Mouse (Mus musculus): ENCODE results near the gene Ccdc117. TPM values are rescaled to one million over a fixed set of nuclear protein-coding genes. Genes with fewer than 3 reads are reported as not detected.
A peak's percentile ranks its signal among the peaks of the same experiment; 100 is the strongest.

The Ccdc117 gene
- polyA plus RNA-seq, 1 experiment, result 1.2 TPM

GRCm38 (mm10) chr11:5522798-5523415 is 19.1 kb downstream of the Ccdc117 start:
- no peak for TF ChIP-seq FLI1 (IDR thresholded peaks at IDR 0.05; ENCODE audit: low read length)
- no peaks in the 10 kb centered on the region for H3K9me3 ChIP-seq
- H3K4me3 ChIP-seq (replicated peaks), result peak overlapping the region; percentile 99
- no peaks in the 10 kb centered on the region for H3K27me3 ChIP-seq (replicated peaks)
- peaks cover 48% of the 10 kb centered on the region for H3K4me1 ChIP-seq
- H3K36me3 ChIP-seq (replicated peaks; ENCODE audit: low read length), result peaks cover 60% of the 10 kb centered on the region

GRCm38 (mm10) chr11:5521516-5522291 is 20.3 kb downstream of the Ccdc117 start:
- no peak; the same call in 2 of the 3 replicates for TF ChIP-seq GATA1 (IDR thresholded peaks at IDR 0.05; ENCODE audit: borderline replicate concordance, low read length)
- TF ChIP-seq FLI1 (IDR thresholded peaks at IDR 0.05; ENCODE audit: low read length), result no peak
- no peaks in the 10 kb centered on the region for H3K9me3 ChIP-seq
- peaks cover 46% of the 10 kb centered on the region for H3K4me1 ChIP-seq
- no peaks in the 10 kb centered on the region for H3K27me3 ChIP-seq (replicated peaks)
- H3K36me3 ChIP-seq (replicated peaks; ENCODE audit: low read length), result peaks cover 48% of the 10 kb centered on the region
- peak overlapping the region; percentile 99 for H3K4me3 ChIP-seq (replicated peaks)

GRCm38 (mm10) chr11:5521266-5521515 is 20.8 kb downstream of the Ccdc117 start:
- TF ChIP-seq FLI1 (IDR thresholded peaks at IDR 0.05; ENCODE audit: low read length) (no peak), GATA1 (IDR thresholded peaks at IDR 0.05; ENCODE audit: borderline replicate concordance, low read length) (no peak)
- Histone ChIP-seq H3K4me3 (replicated peaks) (peak overlapping the region; percentile 99), H3K9me3 (no peaks in the 10 kb centered on the region), H3K27me3 (replicated peaks) (no peaks in the 10 kb centered on the region), H3K36me3 (replicated peaks; ENCODE audit: low read length) (peaks cover 43% of the 10 kb centered on the region), H3K4me1 (peaks cover 46% of the 10 kb centered on the region)

GRCm38 (mm10) chr11:5520412-5521265 is 21.3 kb downstream of the Ccdc117 start, which contains the start of gene Xbp1:
Xbp1 (plus strand) TSS chr11:5520659.
- H3K36me3 ChIP-seq (replicated peaks; ENCODE audit: low read length), result peaks cover 37% of the 10 kb centered on the region
- H3K9me3 ChIP-seq, result no peaks in the 10 kb centered on the region

GRCm38 (mm10) chr11:5519681-5520080 is 22.3 kb downstream of the Ccdc117 start:
- Histone ChIP-seq H3K4me1 (peaks cover 43% of the 10 kb centered on the region), H3K36me3 (replicated peaks; ENCODE audit: low read length) (peaks cover 28% of the 10 kb centered on the region), H3K9me3 (no peaks in the 10 kb centered on the region), H3K27me3 (replicated peaks) (no peaks in the 10 kb centered on the region), H3K4me3 (replicated peaks) (peak overlapping the region; percentile 99)
- no peak for TF ChIP-seq GATA1 (IDR thresholded peaks at IDR 0.05; ENCODE audit: borderline replicate concordance, low read length)
- no peak for TF ChIP-seq FLI1 (IDR thresholded peaks at IDR 0.05; ENCODE audit: low read length)

More at GRCm38 (mm10) chr11:5520412-5521265, 21.3 kb downstream of the Ccdc117 start, which contains the start of gene Xbp1:
- H3K27me3 ChIP-seq (replicated peaks), result no peaks in the 10 kb centered on the region
- H3K4me3 ChIP-seq (replicated peaks), result peak within 1 kb of the TSS; percentile 99
- TF ChIP-seq GATA1 (IDR thresholded peaks at IDR 0.05; ENCODE audit: borderline replicate concordance, low read length), result no peak
- no peak for TF ChIP-seq FLI1 (IDR thresholded peaks at IDR 0.05; ENCODE audit: low read length)
- H3K4me1 ChIP-seq, result peaks cover 46% of the 10 kb centered on the region

GRCm38 (mm10) chr11:5517346-5517745 is 24.6 kb downstream of the Ccdc117 start:
- Histone ChIP-seq H3K36me3 (replicated peaks; ENCODE audit: low read length) (peaks cover 5% of the 10 kb centered on the region), H3K27me3 (replicated peaks) (no peaks in the 10 kb centered on the region), H3K4me3 (replicated peaks) (no peak overlapping the region), H3K9me3 (no peaks in the 10 kb centered on the region), H3K4me1 (peaks cover 29% of the 10 kb centered on the region)
- TF ChIP-seq FLI1 (IDR thresholded peaks at IDR 0.05; ENCODE audit: low read length) (no peak), GATA1 (IDR thresholded peaks at IDR 0.05; ENCODE audit: borderline replicate concordance, low read length) (no peak)

GRCm38 (mm10) chr11:5516617-5517016 is 25.4 kb downstream of the Ccdc117 start:
- no peak for TF ChIP-seq FLI1 (IDR thresholded peaks at IDR 0.05; ENCODE audit: low read length)
- no peak for TF ChIP-seq GATA1 (IDR thresholded peaks at IDR 0.05; ENCODE audit: borderline replicate concordance, low read length)
- no peaks in the 10 kb centered on the region for H3K27me3 ChIP-seq (replicated peaks)
- peaks cover 28% of the 10 kb centered on the region for H3K4me1 ChIP-seq
- H3K9me3 ChIP-seq, result no peaks in the 10 kb centered on the region
- no peaks in the 10 kb centered on the region for H3K36me3 ChIP-seq (replicated peaks; ENCODE audit: low read length)
- no peak overlapping the region for H3K4me3 ChIP-seq (replicated peaks)

- Histone ChIP-seq H3K27me3 (replicated peaks) (no peaks in the 10 kb centered on the region), H3K9me3 (no peaks in the 10 kb centered on the region), H3K4me3 (replicated peaks) (no peak overlapping the region), H3K36me3 (replicated peaks; ENCODE audit: low read length) (no peaks in the 10 kb centered on the region), H3K4me1 (peaks cover 32% of the 10 kb centered on the region)
- TF ChIP-seq GATA1 (IDR thresholded peaks at IDR 0.05; ENCODE audit: borderline replicate concordance, low read length) (no peak), FLI1 (IDR thresholded peaks at IDR 0.05; ENCODE audit: low read length) (no peak)
Measured at GRCm38 (mm10) chr11:5516151-5516550, 25.8 kb downstream of the Ccdc117 start.

GRCm38 (mm10) chr11:5515655-5516054 is 26.3 kb downstream of the Ccdc117 start:
- peaks cover 37% of the 10 kb centered on the region for H3K4me1 ChIP-seq
- H3K36me3 ChIP-seq (replicated peaks; ENCODE audit: low read length), result no peaks in the 10 kb centered on the region
- no peak for TF ChIP-seq GATA1 (IDR thresholded peaks at IDR 0.05; ENCODE audit: borderline replicate concordance, low read length)
- no peak for TF ChIP-seq FLI1 (IDR thresholded peaks at IDR 0.05; ENCODE audit: low read length)
- no peaks in the 10 kb centered on the region for H3K9me3 ChIP-seq
- H3K27me3 ChIP-seq (replicated peaks), result no peaks in the 10 kb centered on the region
- no peak overlapping the region for H3K4me3 ChIP-seq (replicated peaks)

Measured in megakaryocyte, embryonic 14.5 days (primary cell).